Mouse (Mus musculus): ENCODE data around the gene Ntng2. TPM values are rescaled to one million over a fixed set of nuclear protein-coding genes. Genes with fewer than 3 reads are reported as not detected.

The Ntng2 gene
- total RNA-seq, 1 experiment: 0.40 TPM

GRCm38 (mm10) chr2:29261126-29261525 lies 8.3 kb upstream of the Ntng2 start:
- H3K4me1 ChIP-seq (ENCODE audit: control insufficient read depth in 2 of 2, insufficient read depth in 2 of 2, low read length in 2 of 2, poor library complexity in 1 of 2): no peaks in the 10 kb centered on the region
- TF ChIP-seq MAFK (IDR thresholded peaks at IDR 0.05; ENCODE audit: insufficient read depth, low read depth, low read length) (no peak), HCFC1 (IDR thresholded peaks at IDR 0.05; ENCODE audit: borderline replicate concordance, insufficient read depth, low read length) (no peak), ZC3H11A (IDR thresholded peaks at IDR 0.05; ENCODE audit: borderline replicate concordance, low read depth, low read length) (no peak), CHD2 (IDR thresholded peaks at IDR 0.05; ENCODE audit: low read depth, low read length) (no peak), ZNF384 (IDR thresholded peaks at IDR 0.05; ENCODE audit: low read depth, low read length) (no peak)
- no peaks in the 10 kb centered on the region for H3K36me3 ChIP-seq (ENCODE audit: control insufficient read depth, insufficient read depth, low read length, poor library complexity, severe bottlenecking)
- H3K9ac ChIP-seq (ENCODE audit: insufficient read depth, low read depth, low read length, poor library complexity, severe bottlenecking): no peak overlapping the region
- H3K27ac ChIP-seq (ENCODE audit: insufficient read depth, low read depth, low read length, poor library complexity, severe bottlenecking): no peak overlapping the region
- H3K9me3 ChIP-seq (ENCODE audit: control insufficient read depth, insufficient read depth, low read depth, low read length): no peaks in the 10 kb centered on the region
- DNase-seq (ENCODE audit: low read depth, low spot score): no peak
- no peak overlapping the region for H3K4me3 ChIP-seq (ENCODE audit: insufficient read depth in 1 of 2, low read depth in 1 of 2, low read length in 2 of 2, poor library complexity in 1 of 2, severe bottlenecking in 1 of 2)
- in situ Hi-C loops (cut with MboI; ENCODE audit: low sequenced_read_pairs in 2 of 2, unreplicated experiment in 2 of 2): no loop called here

GRCm38 (mm10) chr2:29253205-29253865 lies 530 bp upstream of the Ntng2 start:
- no peaks in the 10 kb centered on the region for H3K36me3 ChIP-seq (ENCODE audit: control insufficient read depth, insufficient read depth, low read length, poor library complexity, severe bottlenecking)
- no peak for DNase-seq (ENCODE audit: low read depth, low spot score)

GRCm38 (mm10) chr2:29252059-29252598 lies 676 bp downstream of the Ntng2 start:
- no peak for DNase-seq (ENCODE audit: low read depth, low spot score)
- in situ Hi-C loops (cut with MboI; ENCODE audit: low sequenced_read_pairs in 2 of 2, unreplicated experiment in 2 of 2): no loop called here
- no peaks in the 10 kb centered on the region for H3K9me3 ChIP-seq (ENCODE audit: control insufficient read depth, insufficient read depth, low read depth, low read length)
- no peak overlapping the region for H3K27ac ChIP-seq (ENCODE audit: insufficient read depth, low read depth, low read length, poor library complexity, severe bottlenecking)
- peaks cover 0 to 2% of the 10 kb centered on the region in 2 experiments; a peak in 1 of 4 replicates for H3K4me1 ChIP-seq (ENCODE audit: control insufficient read depth in 2 of 2, insufficient read depth in 2 of 2, low read length in 2 of 2, poor library complexity in 1 of 2)
- H3K9ac ChIP-seq (ENCODE audit: insufficient read depth, low read depth, low read length, poor library complexity, severe bottlenecking): 0 out of 2 replicates have a peak overlapping the region, but pooled peaks have one; percentile 2
- TF ChIP-seq ZC3H11A (IDR thresholded peaks at IDR 0.05; ENCODE audit: borderline replicate concordance, low read depth, low read length) (no peak), HCFC1 (IDR thresholded peaks at IDR 0.05; ENCODE audit: borderline replicate concordance, insufficient read depth, low read length) (no peak), CHD2 (IDR thresholded peaks at IDR 0.05; ENCODE audit: low read depth, low read length) (no peak), MAFK (IDR thresholded peaks at IDR 0.05; ENCODE audit: insufficient read depth, low read depth, low read length) (no peak), ZNF384 (IDR thresholded peaks at IDR 0.05; ENCODE audit: low read depth, low read length) (no peak)
- H3K36me3 ChIP-seq (ENCODE audit: control insufficient read depth, insufficient read depth, low read length, poor library complexity, severe bottlenecking): no peaks in the 10 kb centered on the region
- peak overlapping the region; percentile 39 to 62 for H3K4me3 ChIP-seq (ENCODE audit: insufficient read depth in 1 of 2, low read depth in 1 of 2, low read length in 2 of 2, poor library complexity in 1 of 2, severe bottlenecking in 1 of 2)

More at GRCm38 (mm10) chr2:29253205-29253865, 530 bp upstream of the Ntng2 start:
- Histone ChIP-seq H3K4me3 (ENCODE audit: insufficient read depth in 1 of 2, low read depth in 1 of 2, low read length in 2 of 2, poor library complexity in 1 of 2, severe bottlenecking in 1 of 2) (peak overlapping the region; percentile 39 to 62; a peak in 3 of 4 replicates), H3K9ac (ENCODE audit: insufficient read depth, low read depth, low read length, poor library complexity, severe bottlenecking) (no peak overlapping the region), H3K27ac (ENCODE audit: insufficient read depth, low read depth, low read length, poor library complexity, severe bottlenecking) (no peak overlapping the region), H3K9me3 (ENCODE audit: control insufficient read depth, insufficient read depth, low read depth, low read length) (no peaks in the 10 kb centered on the region), H3K4me1 (ENCODE audit: control insufficient read depth in 2 of 2, insufficient read depth in 2 of 2, low read length in 2 of 2, poor library complexity in 1 of 2) (peaks cover 0 to 2% of the 10 kb centered on the region in 2 experiments; a peak in 1 of 4 replicates)
- TF ChIP-seq ZNF384 (IDR thresholded peaks at IDR 0.05; ENCODE audit: low read depth, low read length) (no peak), ZC3H11A (IDR thresholded peaks at IDR 0.05; ENCODE audit: borderline replicate concordance, low read depth, low read length) (no peak), MAFK (IDR thresholded peaks at IDR 0.05; ENCODE audit: insufficient read depth, low read depth, low read length) (no peak), HCFC1 (IDR thresholded peaks at IDR 0.05; ENCODE audit: borderline replicate concordance, insufficient read depth, low read length) (no peak), CHD2 (IDR thresholded peaks at IDR 0.05; ENCODE audit: low read depth, low read length) (no peak)
- in situ Hi-C loops (cut with MboI; ENCODE audit: low sequenced_read_pairs in 2 of 2, unreplicated experiment in 2 of 2): no loop called here

- in situ Hi-C loops (cut with MboI; ENCODE audit: low sequenced_read_pairs in 2 of 2, unreplicated experiment in 2 of 2): no loop called here
- no peak overlapping the region for H3K9ac ChIP-seq (ENCODE audit: insufficient read depth, low read depth, low read length, poor library complexity, severe bottlenecking)
- peaks cover 0 to 4% of the 10 kb centered on the region in 2 experiments; a peak in 2 of 4 replicates for H3K4me1 ChIP-seq (ENCODE audit: control insufficient read depth in 2 of 2, insufficient read depth in 2 of 2, low read length in 2 of 2, poor library complexity in 1 of 2)
- H3K9me3 ChIP-seq (ENCODE audit: control insufficient read depth, insufficient read depth, low read depth, low read length): no peaks in the 10 kb centered on the region
- DNase-seq (ENCODE audit: low read depth, low spot score): no peak
- H3K36me3 ChIP-seq (ENCODE audit: control insufficient read depth, insufficient read depth, low read length, poor library complexity, severe bottlenecking): no peaks in the 10 kb centered on the region
- H3K27ac ChIP-seq (ENCODE audit: insufficient read depth, low read depth, low read length, poor library complexity, severe bottlenecking): no peak overlapping the region
- peak overlapping the region; percentile 39 to 62 for H3K4me3 ChIP-seq (ENCODE audit: insufficient read depth in 1 of 2, low read depth in 1 of 2, low read length in 2 of 2, poor library complexity in 1 of 2, severe bottlenecking in 1 of 2)
- no peak for TF ChIP-seq ZC3H11A (IDR thresholded peaks at IDR 0.05; ENCODE audit: borderline replicate concordance, low read depth, low read length)
- TF ChIP-seq CHD2 (IDR thresholded peaks at IDR 0.05; ENCODE audit: low read depth, low read length): no peak
- TF ChIP-seq HCFC1 (IDR thresholded peaks at IDR 0.05; ENCODE audit: borderline replicate concordance, insufficient read depth, low read length): no peak
- no peak for TF ChIP-seq ZNF384 (IDR thresholded peaks at IDR 0.05; ENCODE audit: low read depth, low read length)
- TF ChIP-seq MAFK (IDR thresholded peaks at IDR 0.05; ENCODE audit: insufficient read depth, low read depth, low read length): no peak
Measured at GRCm38 (mm10) chr2:29251095-29252058, 1.4 kb downstream of the Ntng2 start.

Measured in ES-E14 (cell line).